Mouse (Mus musculus) MEL (cell line): ENCODE results near the gene Wnt10a. TPM values are rescaled to one million over a fixed set of nuclear protein-coding genes. Genes with fewer than 3 reads are reported as not detected.

Experiments
- DNase-seq: peaks from one replicate; pipeline ENCODE4 v3.0.0; 2011; ENCODE audit warnings: low read depth, low spot score
- H3K27ac ChIP-seq: 2 replicates; pipeline ENCODE4 v1.5.1; 2012; ENCODE audit warnings: low read depth, mild to moderate bottlenecking, control low read depth, low read length, moderate library complexity; ENCODE audit not compliant: control insufficient read depth
- H3K27me3 ChIP-seq, 2 experiments: fragments of 150-350 bp in 1 of 2; sonication (generic) in 1 of 2; 2 replicates each; pipeline ENCODE4 v1.6.1; 2012; ENCODE audit warnings: low read length in 2 of 2, mild to moderate bottlenecking in 2 of 2, improper control_type of control experiment in 1 of 2, moderate library complexity in 1 of 2; ENCODE audit not compliant: insufficient read depth in 2 of 2, control insufficient read depth in 1 of 2
- H3K36me3 ChIP-seq, 2 experiments: 2 replicates each; pipeline ENCODE4 v1.6.1; 2012 to 2014; ENCODE audit warnings: low read length in 2 of 2, improper control_type of control experiment in 1 of 2, inconsistent platforms in 1 of 2, mild to moderate bottlenecking in 1 of 2; ENCODE audit not compliant: insufficient read depth in 2 of 2, control insufficient read depth in 1 of 2
- H3K4me1 ChIP-seq, 2 experiments: fragments of 150-350 bp in 1 of 2; sonication (generic) in 1 of 2; 2 replicates each; pipeline ENCODE4 v1.6.1; 2012; ENCODE audit warnings: low read length in 2 of 2, improper control_type of control experiment in 1 of 2, mild to moderate bottlenecking in 1 of 2; ENCODE audit not compliant: insufficient read depth in 2 of 2, control insufficient read depth in 1 of 2
- H3K4me3 ChIP-seq, 2 experiments: fragments of 150-350 bp in 1 of 2; sonication (generic) in 1 of 2; 2 replicates each; pipeline ENCODE4 v1.5.1; 2012; ENCODE audit warnings: low read depth in 2 of 2, low read length in 2 of 2, mild to moderate bottlenecking in 2 of 2, moderate library complexity in 2 of 2, control low read depth in 1 of 2, improper control_type of control experiment in 1 of 2; ENCODE audit not compliant: control insufficient read depth in 1 of 2, insufficient read depth in 1 of 2
- H3K79me2 ChIP-seq: 2 replicates; pipeline ENCODE4 v1.6.1; 2012; ENCODE audit warnings: mild to moderate bottlenecking, low read length, moderate library complexity; ENCODE audit not compliant: control insufficient read depth, poor library complexity, insufficient read depth
- H3K9ac ChIP-seq: 2 replicates; pipeline ENCODE4 v1.6.1; 2012; ENCODE audit warnings: low read depth, mild to moderate bottlenecking, control low read depth, low read length, moderate library complexity; ENCODE audit not compliant: control insufficient read depth, poor library complexity, severe bottlenecking
- H3K9me3 ChIP-seq: fragments of 150-350 bp; sonication (generic); replicated peaks from 2 replicates; pipeline ENCODE4 v1.6.1; 2012; ENCODE audit warnings: mild to moderate bottlenecking, low read length, improper control_type of control experiment, moderate library complexity; ENCODE audit not compliant: insufficient read depth
- BHLHE40 ChIP-seq: IDR thresholded peaks from 2 replicates; pipeline ENCODE4 v1.6.1; 2012; ENCODE audit warnings: low read depth, mild to moderate bottlenecking, inconsistent platforms, low read length, improper control_type of control experiment, borderline replicate concordance
- E2F4 ChIP-seq: IDR thresholded peaks from 2 replicates; pipeline ENCODE4 v1.6.1; 2011; ENCODE audit warnings: low read depth, low read length, improper control_type of control experiment, borderline replicate concordance
- MAFK ChIP-seq: IDR thresholded peaks from 2 replicates; pipeline ENCODE4 v1.6.1; 2011; ENCODE audit warnings: low read depth, mild to moderate bottlenecking, low read length, improper control_type of control experiment, borderline replicate concordance
- MAX ChIP-seq: IDR thresholded peaks from 2 replicates; pipeline ENCODE4 v1.6.1; 2011; ENCODE audit warnings: low read length, improper control_type of control experiment
- MAZ ChIP-seq: IDR thresholded peaks from 2 replicates; pipeline ENCODE4 v1.6.1; 2012; ENCODE audit warnings: low read depth, mild to moderate bottlenecking, inconsistent platforms, low read length, improper control_type of control experiment
- MYC ChIP-seq: IDR thresholded peaks from 2 replicates; pipeline ENCODE4 v1.6.1; 2011; ENCODE audit warnings: low read depth, mild to moderate bottlenecking, low read length, improper control_type of control experiment, moderate library complexity
- NELFE ChIP-seq: IDR thresholded peaks from 2 replicates; pipeline ENCODE4 v1.6.1; 2011; ENCODE audit warnings: low read depth, low read length, improper control_type of control experiment
- POLR2AphosphoS2 ChIP-seq: IDR thresholded peaks from 2 replicates; pipeline ENCODE4 v1.6.1; 2011; ENCODE audit warnings: low read length, improper control_type of control experiment
- POLR2AphosphoS5 ChIP-seq: IDR thresholded peaks from 2 replicates; pipeline ENCODE4 v1.6.1; 2012; ENCODE audit warnings: low read depth, borderline replicate concordance, mild to moderate bottlenecking, inconsistent platforms, low read length, moderate library complexity, mixed read lengths
- RAD21 ChIP-seq: IDR thresholded peaks from 2 replicates; pipeline ENCODE4 v1.6.1; 2011; ENCODE audit warnings: mild to moderate bottlenecking, low read depth, low read length, improper control_type of control experiment
- RCOR1 ChIP-seq: IDR thresholded peaks from 2 replicates; pipeline ENCODE4 v1.6.1; 2012; ENCODE audit warnings: low read depth, mild to moderate bottlenecking, inconsistent platforms, low read length, improper control_type of control experiment
- SMC3 ChIP-seq: IDR thresholded peaks from 2 replicates; pipeline ENCODE4 v1.6.1; 2011; ENCODE audit warnings: low read depth, low read length, improper control_type of control experiment
- TBP ChIP-seq: IDR thresholded peaks from 2 replicates; pipeline ENCODE4 v1.8.0; 2011; ENCODE audit warnings: low read depth, low read length, improper control_type of control experiment
- TCF12 ChIP-seq: IDR thresholded peaks from 2 replicates; pipeline ENCODE4 v1.6.1; 2014; ENCODE audit warnings: low read depth, mild to moderate bottlenecking, inconsistent platforms, low read length, improper control_type of control experiment, moderate library complexity
- USF2 ChIP-seq, 2 experiments: IDR thresholded peaks; 2 replicates each; pipeline ENCODE4 v1.6.1; 2011 to 2012; ENCODE audit warnings: improper control_type of control experiment in 2 of 2, low read length in 2 of 2, borderline replicate concordance in 1 of 2, inconsistent platforms in 1 of 2, low read depth in 1 of 2, mild to moderate bottlenecking in 1 of 2; ENCODE audit not compliant: insufficient read depth in 1 of 2
- ZC3H11A ChIP-seq: IDR thresholded peaks from 2 replicates; pipeline ENCODE4 v1.6.1; 2012; ENCODE audit warnings: low read depth, mild to moderate bottlenecking, inconsistent platforms, low read length, improper control_type of control experiment
- ZKSCAN1 ChIP-seq: IDR thresholded peaks from 2 replicates; pipeline ENCODE4 v1.6.1; 2012; ENCODE audit warnings: low read depth, mild to moderate bottlenecking, inconsistent platforms, low read length, improper control_type of control experiment, moderate library complexity
- ZMIZ1 ChIP-seq: IDR thresholded peaks from 2 replicates; pipeline ENCODE4 v1.6.1; 2012; ENCODE audit warnings: low read depth, mild to moderate bottlenecking, inconsistent platforms, low read length, improper control_type of control experiment, moderate library complexity
- ZNF384 ChIP-seq: IDR thresholded peaks from 2 replicates; pipeline ENCODE4 v1.6.1; 2012; ENCODE audit warnings: low read depth, mild to moderate bottlenecking, inconsistent platforms, low read length, improper control_type of control experiment
- polyA plus RNA-seq, 2 experiments: library from polyadenylated mRNA; stranded (reverse) in 1 of 2; unstranded in 1 of 2; fragments of >175 nt in 1 of 2; fragments of >200 nt in 1 of 2; gene quantifications; 2 replicates each; pipeline versions ENCODE4 v1.2.1 to v1.2.4; 2012; ENCODE audit warnings: low replicate concordance in 2 of 2, low read depth in 1 of 2; ENCODE audit not compliant: insufficient read length in 2 of 2, insufficient read depth in 1 of 2, missing spikeins in 1 of 2
- total RNA-seq: library from RNA; depleted of rRNA; stranded (reverse); fragments of 300-350 nt; gene quantifications from 2 replicates; pipeline ENCODE4 v1.2.3, GENCODE M21; 2012

Wnt10a gene
- total and polyA plus RNA-seq, 3 experiments: not detected

- Histone ChIP-seq H3K79me2 (no peaks in the 10 kb centered on the region), H3K27ac (no peak overlapping the region), H3K36me3 (no peaks in the 10 kb centered on the region), H3K9me3 (no peaks in the 10 kb centered on the region), H3K27me3 (no peaks in the 10 kb centered on the region), H3K9ac (no peak overlapping the region), H3K4me1 (peaks cover 0 to 13% of the 10 kb centered on the region in 2 experiments; a peak in 1 of 4 replicates), H3K4me3 (no peak overlapping the region)
- no peak for DNase-seq
- no peak for TF ChIP-seq MAZ
Observed at GRCm38 (mm10) chr1:74771467-74771844, 19.9 kb upstream of the Wnt10a start.

- Histone ChIP-seq H3K27me3 (no peaks in the 10 kb centered on the region), H3K9me3 (no peaks in the 10 kb centered on the region)
Observed at GRCm38 (mm10) chr1:74771845-74771930, 19.6 kb upstream of the Wnt10a start, which contains the start of gene Wnt6. TSS of gene Wnt6 (plus strand) at chr1:74771892.

GRCm38 (mm10) chr1:74771931-74772620, 19.2 kb upstream of the Wnt10a start:
- H3K9ac ChIP-seq: no peak overlapping the region
- H3K36me3 ChIP-seq: no peaks in the 10 kb centered on the region
- no peaks in the 10 kb centered on the region for H3K9me3 ChIP-seq
- H3K27me3 ChIP-seq: no peaks in the 10 kb centered on the region
- DNase-seq: no peak
- H3K27ac ChIP-seq: no peak overlapping the region
- TF ChIP-seq BHLHE40: no peak
- no peak for TF ChIP-seq TCF12
- no peak for TF ChIP-seq POLR2AphosphoS2
- TF ChIP-seq ZC3H11A: no peak
- no peak for TF ChIP-seq MAZ
- no peak for TF ChIP-seq USF2 (IDR thresholded peaks at IDR 0.05; ENCODE audit: borderline replicate concordance in 1 of 2, insufficient read depth in 1 of 2, low read depth in 1 of 2, low read length in 2 of 2)
- TF ChIP-seq POLR2AphosphoS5: no peak
- no peak for TF ChIP-seq RCOR1
- TF ChIP-seq SMC3: no peak
- no peak for TF ChIP-seq ZNF384
- TF ChIP-seq RAD21: no peak
- no peak for TF ChIP-seq ZMIZ1
- TF ChIP-seq TBP: no peak
- TF ChIP-seq MAFK: no peak
- no peak for TF ChIP-seq MYC
- no peak for TF ChIP-seq ZKSCAN1
- no peak overlapping the region for H3K4me3 ChIP-seq
- peaks cover 0 to 13% of the 10 kb centered on the region in 2 experiments; a peak in 1 of 4 replicates for H3K4me1 ChIP-seq
- no peaks in the 10 kb centered on the region for H3K79me2 ChIP-seq

More at GRCm38 (mm10) chr1:74771845-74771930, 19.6 kb upstream of the Wnt10a start, which contains the start of gene Wnt6:
- no peak within 1 kb of the TSS for H3K4me3 ChIP-seq
- TF ChIP-seq POLR2AphosphoS2: no peak
- no peak for TF ChIP-seq MAX
- no peak for TF ChIP-seq MAFK
- no peak for TF ChIP-seq ZNF384
- no peak for TF ChIP-seq NELFE
- TF ChIP-seq E2F4: no peak
- peaks cover 0 to 13% of the 10 kb centered on the region in 2 experiments; a peak in 1 of 4 replicates for H3K4me1 ChIP-seq
- H3K36me3 ChIP-seq: no peaks in the 10 kb centered on the region
- H3K79me2 ChIP-seq: no peaks in the 10 kb centered on the region
- no peak within 1 kb of the TSS for H3K27ac ChIP-seq
- DNase-seq: no peak
- H3K9ac ChIP-seq: no peak within 1 kb of the TSS
